Mouse (Mus musculus): ENCODE measurements around the gene Samd14. TPM values are rescaled to one million over a fixed set of nuclear protein-coding genes. Genes with fewer than 3 reads are reported as not detected.

Samd14 gene
- polyA plus RNA-seq, 1 experiment from 2014 or later, result 19.8 TPM

GRCm38 (mm10) chr11:95041139-95041609 is 31.5 kb downstream of the Samd14 start, which contains the start of gene Pdk2:
Pdk2 (minus strand) TSS chr11:95041354.
- H3K9ac ChIP-seq, result peak within 1 kb of the TSS; percentile 60
- H3K4me1 ChIP-seq, result peaks cover 24% of the 10 kb centered on the region
- H3K36me3 ChIP-seq, result peaks cover 6% of the 10 kb centered on the region; the same call in 1 of the 2 replicates
- H3K27ac ChIP-seq, result peak within 1 kb of the TSS; percentile 81
- H3K27me3 ChIP-seq (replicated peaks), result no peaks in the 10 kb centered on the region
- H3K9me3 ChIP-seq, result no peaks in the 10 kb centered on the region
- ATAC-seq (ENCODE audit: insufficient read depth, low FRiP score, low read depth), result peak; percentile 96
- H3K4me3 ChIP-seq (replicated peaks), result peak within 1 kb of the TSS; percentile 88
- H3K4me2 ChIP-seq, result peak within 1 kb of the TSS; percentile 88
- 0% methylated on average over 41 of the region's 41 CpGs for WGBS

GRCm38 (mm10) chr11:95042096-95042495 is 32.4 kb downstream of the Samd14 start:
- Histone ChIP-seq H3K4me3 (replicated peaks) (peak overlapping the region; percentile 88), H3K4me1 (peaks cover 24% of the 10 kb centered on the region), H3K27me3 (replicated peaks) (no peaks in the 10 kb centered on the region), H3K27ac (peak overlapping the region; percentile 41; the same call in 1 of the 2 replicates), H3K9ac (0 out of 2 replicates have a peak overlapping the region, but pooled peaks have one; percentile 17), H3K4me2 (peak overlapping the region; percentile 88), H3K36me3 (peaks cover 6% of the 10 kb centered on the region; the same call in 1 of the 2 replicates), H3K9me3 (no peaks in the 10 kb centered on the region)
- peak; percentile 15; the same call in 1 of the 2 replicates for ATAC-seq (ENCODE audit: insufficient read depth, low FRiP score, low read depth)
- under 1% methylated on average over 11 of the region's 11 CpGs for WGBS

- no peaks in the 10 kb centered on the region for H3K27me3 ChIP-seq (replicated peaks)
- no peak overlapping the region for H3K9ac ChIP-seq
- 89% methylated on average over 4 of the region's 4 CpGs for WGBS
- peaks cover 24% of the 10 kb centered on the region for H3K4me1 ChIP-seq
- no peak overlapping the region for H3K4me2 ChIP-seq
- no peak overlapping the region for H3K27ac ChIP-seq
- H3K9me3 ChIP-seq, result no peaks in the 10 kb centered on the region
- no peak for ATAC-seq (ENCODE audit: insufficient read depth, low FRiP score, low read depth)
- H3K4me3 ChIP-seq (replicated peaks), result no peak overlapping the region
- H3K36me3 ChIP-seq, result 0 out of 2 replicates have a peak, but pooled peaks cover 6% of the 10 kb centered on the region
Measured at GRCm38 (mm10) chr11:95043060-95043459, 33.4 kb downstream of the Samd14 start.

GRCm38 (mm10) chr11:95043608-95044007 is 33.9 kb downstream of the Samd14 start:
- H3K36me3 ChIP-seq, result 0 out of 2 replicates have a peak, but pooled peaks cover 6% of the 10 kb centered on the region
- H3K4me2 ChIP-seq, result no peak overlapping the region
- H3K9ac ChIP-seq, result no peak overlapping the region
- no peaks in the 10 kb centered on the region for H3K27me3 ChIP-seq (replicated peaks)
- no peaks in the 10 kb centered on the region for H3K9me3 ChIP-seq
- H3K27ac ChIP-seq, result no peak overlapping the region
- peaks cover 20% of the 10 kb centered on the region for H3K4me1 ChIP-seq
- whole genome bisulfite sequencing, result 58% methylated on average over 7 of the region's 7 CpGs
- no peak overlapping the region for H3K4me3 ChIP-seq (replicated peaks)
- ATAC-seq (ENCODE audit: insufficient read depth, low FRiP score, low read depth), result no peak

- Histone ChIP-seq H3K9ac (no peak overlapping the region), H3K9me3 (no peaks in the 10 kb centered on the region), H3K4me2 (no peak overlapping the region), H3K4me3 (replicated peaks) (no peak overlapping the region), H3K27ac (no peak overlapping the region), H3K4me1 (peaks cover 20% of the 10 kb centered on the region), H3K27me3 (replicated peaks) (no peaks in the 10 kb centered on the region), H3K36me3 (0 out of 2 replicates have a peak, but pooled peaks cover 6% of the 10 kb centered on the region)
- 57% methylated on average over 13 of the region's 13 CpGs for WGBS
- ATAC-seq (ENCODE audit: insufficient read depth, low FRiP score, low read depth), result no peak
Measured at GRCm38 (mm10) chr11:95044185-95044870, 34.6 kb downstream of the Samd14 start.

- H3K27me3 ChIP-seq (replicated peaks), result no peaks in the 10 kb centered on the region
- peak; percentile 32; the same call in 1 of the 2 replicates for ATAC-seq (ENCODE audit: insufficient read depth, low FRiP score, low read depth)
- peaks cover 3% of the 10 kb centered on the region; the same call in 1 of the 2 replicates for H3K4me1 ChIP-seq
- WGBS, result 57% methylated on average over 9 of the region's 9 CpGs
- no peaks in the 10 kb centered on the region for H3K9me3 ChIP-seq
- H3K4me3 ChIP-seq (replicated peaks), result no peak overlapping the region
- H3K9ac ChIP-seq, result no peak overlapping the region
- H3K36me3 ChIP-seq, result peaks cover 11% of the 10 kb centered on the region; the same call in 1 of the 2 replicates
- H3K27ac ChIP-seq, result no peak overlapping the region
- H3K4me2 ChIP-seq, result no peak overlapping the region
Measured at GRCm38 (mm10) chr11:95046980-95047680, 37.5 kb downstream of the Samd14 start.

- ATAC-seq (ENCODE audit: insufficient read depth, low FRiP score, low read depth), result no peak
- no peak overlapping the region for H3K9ac ChIP-seq
- H3K4me1 ChIP-seq, result no peaks in the 10 kb centered on the region
Measured at GRCm38 (mm10) chr11:95053062-95053461, 43.4 kb downstream of the Samd14 start.

GRCm38 (mm10) chr11:95056768-95057501 is 47.3 kb downstream of the Samd14 start:
- H3K4me1 ChIP-seq, result no peaks in the 10 kb centered on the region
- H3K4me2 ChIP-seq, result no peak overlapping the region
- no peak overlapping the region for H3K27ac ChIP-seq
- WGBS, result 48% methylated on average over 19 of the region's 19 CpGs
- no peaks in the 10 kb centered on the region for H3K9me3 ChIP-seq
- H3K9ac ChIP-seq, result no peak overlapping the region
- no peaks in the 10 kb centered on the region for H3K36me3 ChIP-seq
- ATAC-seq (ENCODE audit: insufficient read depth, low FRiP score, low read depth), result no peak
- H3K27me3 ChIP-seq (replicated peaks), result no peaks in the 10 kb centered on the region
- H3K4me3 ChIP-seq (replicated peaks), result no peak overlapping the region

More at GRCm38 (mm10) chr11:95053062-95053461, 43.4 kb downstream of the Samd14 start:
- WGBS, result 79% methylated on average over 9 of the region's 9 CpGs
- peaks cover 5% of the 10 kb centered on the region; the same call in 1 of the 2 replicates for H3K36me3 ChIP-seq
- H3K27ac ChIP-seq, result no peak overlapping the region
- H3K9me3 ChIP-seq, result no peaks in the 10 kb centered on the region
- no peaks in the 10 kb centered on the region for H3K27me3 ChIP-seq (replicated peaks)
- no peak overlapping the region for H3K4me2 ChIP-seq
- H3K4me3 ChIP-seq (replicated peaks), result no peak overlapping the region

GRCm38 (mm10) chr11:95069226-95069957 is 59.7 kb downstream of the Samd14 start:
- 74% methylated on average over 10 of the region's 10 CpGs for WGBS
- Histone ChIP-seq H3K27me3 (replicated peaks) (no peaks in the 10 kb centered on the region), H3K4me1 (peaks cover 49% of the 10 kb centered on the region), H3K9ac (no peak overlapping the region), H3K4me2 (no peak overlapping the region), H3K4me3 (replicated peaks) (no peak overlapping the region), H3K36me3 (no peaks in the 10 kb centered on the region), H3K27ac (peak overlapping the region; percentile 64; the same call in 1 of the 2 replicates), H3K9me3 (no peaks in the 10 kb centered on the region)
- ATAC-seq (ENCODE audit: insufficient read depth, low FRiP score, low read depth), result no peak

GRCm38 (mm10) chr11:95070140-95071107 is 60.7 kb downstream of the Samd14 start:
- H3K4me1 ChIP-seq, result peaks cover 60% of the 10 kb centered on the region
- peak overlapping the region; percentile 64 for H3K27ac ChIP-seq
- 57% methylated on average over 8 of the region's 8 CpGs for WGBS
- no peak for ATAC-seq (ENCODE audit: insufficient read depth, low FRiP score, low read depth)
- H3K27me3 ChIP-seq (replicated peaks), result no peaks in the 10 kb centered on the region
- no peaks in the 10 kb centered on the region for H3K9me3 ChIP-seq
- H3K4me2 ChIP-seq, result no peak overlapping the region
- no peaks in the 10 kb centered on the region for H3K36me3 ChIP-seq
- H3K9ac ChIP-seq, result no peak overlapping the region
- H3K4me3 ChIP-seq (replicated peaks), result no peak overlapping the region

All from stomach, embryonic 15.5 days (tissue).